Mouse (Mus musculus) E14TG2a.4 (cell line): ENCODE measurements at regions not wholly inside any gene's neighbourhood (a gene's known extent, or its start where the extent isn't known, plus 50 kb on each side); places are given as distances from the start of the nearest gene placed in this dataset.

ENCODE experiments used
- CTCF ChIP-seq: conservative IDR thresholded peaks from 2 replicates; pipeline ENCODE4 v1.5.1; 2014; ENCODE audit warnings: low read length
- NANOG ChIP-seq: IDR thresholded peaks from 2 replicates; pipeline ENCODE4 v1.6.1; 2014; ENCODE audit warnings: borderline replicate concordance, low read length, mixed read lengths

GRCm38 (mm10) chr9:41364442-41365250 is 203.1 kb upstream of the Ubash3b start:
- no peak for TF ChIP-seq CTCF
- TF ChIP-seq NANOG = no peak
